Mouse (Mus musculus) liver, adult 2 months (tissue): ENCODE results near the gene Cox6b2. TPM values are rescaled to one million over a fixed set of nuclear protein-coding genes. Genes with fewer than 3 reads are reported as not detected.
A peak's percentile ranks its signal among the peaks of the same experiment; 100 is the strongest.

Source experiments
- DNase-seq: peaks from one replicate; pipeline ENCODE4 v3.0.0-alpha.2; 2011; ENCODE audit warnings: low read depth, low spot score; ENCODE audit errors: extremely low read depth
- H3K27ac ChIP-seq: fragments of 200-500 bp; replicated peaks from 2 replicates; pipeline ENCODE4 v1.5.1; 2012; ENCODE audit warnings: low read depth, mild to moderate bottlenecking, control low read depth, inconsistent platforms, low read length; ENCODE audit not compliant: insufficient read depth
- H3K27me3 ChIP-seq: fragments of 200-500 bp; 2 replicates; pipeline ENCODE4 v1.6.1; 2012; ENCODE audit warnings: mild to moderate bottlenecking, moderate library complexity, low read length, inconsistent platforms; ENCODE audit not compliant: control insufficient read depth, insufficient read depth
- H3K36me3 ChIP-seq: fragments of 200-500 bp; 2 replicates; pipeline ENCODE4 v1.6.1; 2012; ENCODE audit warnings: low read length, inconsistent platforms; ENCODE audit not compliant: control insufficient read depth, insufficient read depth
- H3K4me1 ChIP-seq: fragments of 200-500 bp; 2 replicates; pipeline ENCODE4 v1.6.1; 2011; ENCODE audit warnings: low read length; ENCODE audit not compliant: control insufficient read depth, insufficient read depth
- H3K4me3 ChIP-seq: fragments of 200-500 bp; 2 replicates; pipeline ENCODE4 v1.5.1; 2011; ENCODE audit warnings: low read depth, mild to moderate bottlenecking, control low read depth, low read length, moderate library complexity; ENCODE audit not compliant: insufficient read depth
- H3K79me2 ChIP-seq: fragments of 200-500 bp; 2 replicates; pipeline ENCODE4 v1.6.1; 2012; ENCODE audit warnings: inconsistent platforms, mild to moderate bottlenecking, low read length, moderate library complexity; ENCODE audit not compliant: control insufficient read depth, insufficient read depth
- H3K9ac ChIP-seq: fragments of 200-500 bp; 2 replicates; pipeline ENCODE4 v1.6.1; 2012; ENCODE audit warnings: low read depth, mild to moderate bottlenecking, control low read depth, inconsistent platforms, low read length
- CTCF ChIP-seq: fragments of 200-500 bp; IDR thresholded peaks from 2 replicates; pipeline ENCODE4 v1.5.1; 2011; ENCODE audit warnings: low read depth, low read length, control low read depth
- POLR2A ChIP-seq: fragments of 200-500 bp; IDR thresholded peaks from 2 replicates; pipeline ENCODE4 v1.6.1; 2011; ENCODE audit warnings: low read length, control low read depth; ENCODE audit not compliant: insufficient read depth; ENCODE audit errors: extremely low read depth
- WGBS: fragments of 180-500 bp; shearing (Covaris S2); methylation state at CpG from one replicate; pipeline ENCODE4 v1.1.7; 2018; 5-methylcytosine and 5-hydroxymethylcytosine counted together
- polyA plus RNA-seq: library from polyadenylated mRNA; depleted of rRNA; stranded (reverse); fragments of >200 nt; gene quantifications from 2 replicates; pipeline ENCODE4 v1.2.3, GENCODE M21; 2012
- total RNA-seq: library from RNA; depleted of rRNA; stranded (reverse); fragments of >200 nt; gene quantifications from 2 replicates; pipeline ENCODE4 v1.2.3, GENCODE M21; 2014

Gene Cox6b2
- total and polyA plus RNA-seq, 2 experiments: 1.3 TPM; not detected in 1

GRCm38 (mm10) chr7:4732968-4733392 is 19.9 kb downstream of the Cox6b2 start:
- H3K4me3 ChIP-seq: no peak overlapping the region
- H3K4me1 ChIP-seq: no peaks in the 10 kb centered on the region
- 30% methylated on average over 6 of the region's 6 CpGs for WGBS
- H3K27me3 ChIP-seq: no peaks in the 10 kb centered on the region
- H3K36me3 ChIP-seq: no peaks in the 10 kb centered on the region
- no peak overlapping the region for H3K27ac ChIP-seq
- no peak overlapping the region for H3K9ac ChIP-seq
- DNase-seq: peak; percentile 13
- no peaks in the 10 kb centered on the region for H3K79me2 ChIP-seq
- TF ChIP-seq POLR2A (no peak), CTCF (no peak)

DNA sequence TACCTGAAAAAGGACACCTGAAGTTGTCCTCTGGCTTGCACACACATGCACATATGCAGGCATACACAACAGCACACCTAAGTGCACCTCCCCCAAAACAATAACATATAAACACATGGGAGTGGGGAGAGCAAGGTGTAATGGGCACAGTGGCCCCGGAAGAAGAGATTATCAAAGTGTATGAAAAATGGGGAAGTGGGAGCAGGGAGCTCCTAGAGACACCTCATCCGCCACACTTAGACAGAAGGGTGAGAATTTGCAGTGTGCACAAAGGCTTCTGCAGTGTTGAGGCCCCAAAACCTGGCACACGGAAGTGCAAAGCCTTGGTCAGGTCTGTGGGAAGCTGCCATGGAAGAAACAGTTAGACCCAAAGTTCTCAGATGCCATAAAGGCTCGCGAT is 21.8 kb downstream of the Cox6b2 start:
- H3K4me3 ChIP-seq: no peak overlapping the region
- TF ChIP-seq CTCF: no peak
- no peak for TF ChIP-seq POLR2A
- H3K36me3 ChIP-seq: no peaks in the 10 kb centered on the region
- H3K4me1 ChIP-seq: no peaks in the 10 kb centered on the region
- no peaks in the 10 kb centered on the region for H3K27me3 ChIP-seq
- no peaks in the 10 kb centered on the region for H3K79me2 ChIP-seq
- 86% methylated on average over 5 of the region's 5 CpGs for WGBS
- no peak overlapping the region for H3K9ac ChIP-seq
- DNase-seq: no peak
- H3K27ac ChIP-seq: no peak overlapping the region

DNA sequence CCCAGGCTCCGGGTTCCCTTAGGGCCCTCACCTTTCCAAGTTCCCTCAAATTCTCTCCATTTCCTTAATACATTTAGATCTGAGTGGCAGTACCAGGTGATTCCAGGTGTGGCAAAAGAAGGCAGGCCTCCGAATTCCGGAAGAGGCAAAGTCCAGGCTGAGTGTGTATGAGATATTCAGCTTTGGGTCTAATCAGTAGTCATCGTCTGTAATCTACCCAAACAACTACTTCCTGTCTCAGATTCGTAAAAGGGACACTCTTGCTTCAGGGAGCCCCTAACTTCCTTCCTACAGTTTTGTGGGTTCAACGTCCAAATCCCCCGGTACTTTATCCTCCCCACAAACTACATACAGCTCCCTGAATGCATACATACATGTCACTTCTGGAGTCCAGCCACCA is 27.7 kb downstream of the Cox6b2 start, which contains the start of gene Tmem150b:
Gene Tmem150b, minus strand, starts transcription at position 81 of the 400 bp plus-strand sequence.
- H3K79me2 ChIP-seq: no peaks in the 10 kb centered on the region
- TF ChIP-seq POLR2A: no peak
- no peak for TF ChIP-seq CTCF
- H3K36me3 ChIP-seq: no peaks in the 10 kb centered on the region
- 0 out of 2 replicates have a peak within 1 kb of the TSS, but pooled peaks have one; percentile 23 for H3K9ac ChIP-seq
- 68% methylated on average over 7 of the region's 7 CpGs for WGBS
- peaks cover 3% of the 10 kb centered on the region; the same call in 1 of the 2 replicates for H3K27me3 ChIP-seq
- H3K4me1 ChIP-seq: no peaks in the 10 kb centered on the region
- no peak within 1 kb of the TSS for H3K4me3 ChIP-seq
- no peak for DNase-seq
- peak within 1 kb of the TSS; percentile 60 for H3K27ac ChIP-seq

GRCm38 (mm10) chr7:4724359-4724758 is 28.5 kb downstream of the Cox6b2 start:
- DNase-seq: peak; percentile 31
- no peak overlapping the region for H3K4me3 ChIP-seq
- H3K27me3 ChIP-seq: peaks cover 3% of the 10 kb centered on the region; the same call in 1 of the 2 replicates
- no peaks in the 10 kb centered on the region for H3K79me2 ChIP-seq
- 26% methylated on average over 3 of the region's 3 CpGs for whole genome bisulfite sequencing
- TF ChIP-seq CTCF (no peak), POLR2A (no peak)
- H3K9ac ChIP-seq: no peak overlapping the region
- no peaks in the 10 kb centered on the region for H3K4me1 ChIP-seq
- peak overlapping the region; percentile 60 for H3K27ac ChIP-seq
- no peaks in the 10 kb centered on the region for H3K36me3 ChIP-seq

- H3K27me3 ChIP-seq: peaks cover 3% of the 10 kb centered on the region; the same call in 1 of the 2 replicates
- no peaks in the 10 kb centered on the region for H3K36me3 ChIP-seq
- DNase-seq: no peak
- H3K27ac ChIP-seq: peak overlapping the region; percentile 40
- H3K4me3 ChIP-seq: peak overlapping the region; percentile 50
- no peaks in the 10 kb centered on the region for H3K4me1 ChIP-seq
- H3K79me2 ChIP-seq: no peaks in the 10 kb centered on the region
- 0 out of 2 replicates have a peak overlapping the region, but pooled peaks have one; percentile 51 for H3K9ac ChIP-seq
- TF ChIP-seq CTCF: no peak
- TF ChIP-seq POLR2A: no peak
- 33% methylated on average over 12 of the region's 12 CpGs for WGBS
Measured at GRCm38 (mm10) chr7:4723508-4723907, 29.4 kb downstream of the Cox6b2 start.

GRCm38 (mm10) chr7:4719276-4719675 is 33.6 kb downstream of the Cox6b2 start:
- H3K79me2 ChIP-seq: no peaks in the 10 kb centered on the region
- 94% methylated on average over 3 of the region's 3 CpGs for WGBS
- no peaks in the 10 kb centered on the region for H3K4me1 ChIP-seq
- H3K9ac ChIP-seq: no peak overlapping the region
- no peak overlapping the region for H3K27ac ChIP-seq
- no peak for DNase-seq
- no peak overlapping the region for H3K4me3 ChIP-seq
- H3K27me3 ChIP-seq: peaks cover 3% of the 10 kb centered on the region; the same call in 1 of the 2 replicates
- no peaks in the 10 kb centered on the region for H3K36me3 ChIP-seq
- no peak for TF ChIP-seq CTCF
- no peak for TF ChIP-seq POLR2A
